Mouse (Mus musculus) cerebellum, adult 2 months (tissue): ENCODE data around the gene Rgs9bp.

Source experiments
- CTCF ChIP-seq: fragments of 200-500 bp; IDR thresholded peaks from 2 replicates; pipeline ENCODE4 v1.5.1; 2011; ENCODE audit warnings: low read depth, mild to moderate bottlenecking, control low read depth, low read length, moderate library complexity, borderline replicate concordance; ENCODE audit not compliant: insufficient read depth
- POLR2A ChIP-seq: fragments of 200-500 bp; IDR thresholded peaks from 2 replicates; pipeline ENCODE4 v1.6.1; 2011; ENCODE audit warnings: low read length, control low read depth, borderline replicate concordance; ENCODE audit not compliant: insufficient read depth

DNA sequence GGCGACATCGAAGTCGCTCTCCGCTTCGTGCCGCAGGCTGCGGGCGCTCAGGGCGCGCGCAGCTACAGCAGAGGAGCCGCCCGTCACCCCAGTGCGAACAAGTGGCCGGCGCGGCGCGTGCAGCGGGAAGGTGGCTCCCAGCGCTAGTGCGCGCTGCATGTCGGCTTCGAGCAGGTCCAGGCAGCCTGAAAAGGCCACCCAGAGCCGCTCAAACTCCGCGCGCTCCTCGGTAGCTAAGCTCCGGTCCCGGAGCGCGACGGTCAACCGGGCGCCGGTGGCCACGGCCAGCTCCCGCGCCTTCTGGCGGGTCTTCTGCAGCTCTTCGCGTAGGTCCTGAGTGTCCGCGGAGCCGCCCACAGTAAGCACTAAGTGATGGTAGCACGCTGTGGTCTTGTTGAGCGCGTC is 594 bp downstream of the Rgs9bp start:
- TF ChIP-seq CTCF (no peak), POLR2A (no peak)
